Mouse (Mus musculus) hindbrain, embryonic 12.5 days (tissue): ENCODE results near the gene Rbfox1. TPM values are rescaled to one million over a fixed set of nuclear protein-coding genes. Genes with fewer than 3 reads are reported as not detected.

Source experiments
- ATAC-seq: fragments of 200-750 bp; cut with Nextera tagmentation; 2 replicates; pipeline ENCODE4 v1.8.0; 2017; ENCODE audit warnings: moderate TSS enrichment; ENCODE audit not compliant: low FRiP score
- H3K27ac ChIP-seq: fragments of 300-500 bp; sonication (generic); 2 replicates; pipeline ENCODE4 v1.5.1; 2016; ENCODE audit warnings: mild to moderate bottlenecking
- H3K27me3 ChIP-seq: fragments of 300-500 bp; sonication (generic); 2 replicates; pipeline ENCODE4 v1.6.1; 2016; ENCODE audit warnings: mild to moderate bottlenecking
- H3K36me3 ChIP-seq: fragments of 300-500 bp; sonication (generic); 2 replicates; pipeline ENCODE4 v1.6.1; 2016; ENCODE audit warnings: mild to moderate bottlenecking
- H3K4me1 ChIP-seq: fragments of 300-500 bp; sonication (generic); 2 replicates; pipeline ENCODE4 v1.6.1; 2016
- H3K4me2 ChIP-seq: fragments of 300-500 bp; sonication (generic); replicated peaks from 2 replicates; pipeline ENCODE4 v1.6.1; 2016; ENCODE audit warnings: mild to moderate bottlenecking
- H3K4me3 ChIP-seq: fragments of 300-500 bp; sonication (generic); 2 replicates; pipeline ENCODE4 v1.5.1; 2016; ENCODE audit warnings: mild to moderate bottlenecking
- H3K9ac ChIP-seq: fragments of 300-500 bp; sonication (generic); 2 replicates; pipeline ENCODE4 v1.6.1; 2016; ENCODE audit warnings: mild to moderate bottlenecking, moderate library complexity
- H3K9me3 ChIP-seq: fragments of 300-500 bp; sonication (generic); replicated peaks from 2 replicates; pipeline ENCODE4 v1.6.1; 2016; ENCODE audit warnings: mild to moderate bottlenecking
- whole genome bisulfite sequencing: fragments of 180-500 bp; shearing (Covaris S2); methylation state at CpG from one replicate; pipeline ENCODE4 v1.1.7; 2016; 5-methylcytosine and 5-hydroxymethylcytosine counted together
- polyA plus RNA-seq: library from polyadenylated mRNA; unstranded; fragments of >200 nt; fragmentation: Nextera tagmentation; extraction: Ambion mirVana; gene quantifications from 2 replicates; pipeline ENCODE4 v1.2.1, GENCODE M21; 2016

Gene Rbfox1
- polyA plus RNA-seq, 1 experiment from 2014 or later = 50.1 TPM

- Histone ChIP-seq H3K36me3 (no peaks in the 10 kb centered on the region), H3K9ac (no peak overlapping the region), H3K9me3 (no peaks in the 10 kb centered on the region), H3K27me3 (no peaks in the 10 kb centered on the region), H3K4me2 (no peak overlapping the region), H3K27ac (no peak overlapping the region), H3K4me1 (0 out of 2 replicates have a peak, but pooled peaks cover 6% of the 10 kb centered on the region), H3K4me3 (no peak overlapping the region)
- 93% methylated on average over 4 of the region's 4 CpGs for WGBS
- no peak for ATAC-seq
Observed at GRCm38 (mm10) chr16:6283496-6283895, 398.3 kb downstream of the Rbfox1 start.

GRCm38 (mm10) chr16:6284317-6284716 lies 399.2 kb downstream of the Rbfox1 start:
- H3K36me3 ChIP-seq = no peaks in the 10 kb centered on the region
- no peak overlapping the region for H3K27ac ChIP-seq
- WGBS = 58% methylated on average over 4 of the region's 4 CpGs
- H3K4me2 ChIP-seq = no peak overlapping the region
- no peak overlapping the region for H3K4me3 ChIP-seq
- H3K9me3 ChIP-seq = no peaks in the 10 kb centered on the region
- ATAC-seq = no peak
- 0 out of 2 replicates have a peak, but pooled peaks cover 6% of the 10 kb centered on the region for H3K4me1 ChIP-seq
- H3K27me3 ChIP-seq = no peaks in the 10 kb centered on the region
- H3K9ac ChIP-seq = no peak overlapping the region

- H3K9me3 ChIP-seq = no peaks in the 10 kb centered on the region
- no peak overlapping the region for H3K4me2 ChIP-seq
- H3K27ac ChIP-seq = no peak overlapping the region
- no peak overlapping the region for H3K4me3 ChIP-seq
- ATAC-seq = no peak
- 0 out of 2 replicates have a peak, but pooled peaks cover 6% of the 10 kb centered on the region for H3K4me1 ChIP-seq
- H3K27me3 ChIP-seq = no peaks in the 10 kb centered on the region
- H3K9ac ChIP-seq = no peak overlapping the region
- H3K36me3 ChIP-seq = no peaks in the 10 kb centered on the region
- 77% methylated on average over 2 of the region's 2 CpGs for WGBS
Observed at GRCm38 (mm10) chr16:6287699-6288098, 402.5 kb downstream of the Rbfox1 start.

GRCm38 (mm10) chr16:6300112-6300511 lies 415.0 kb downstream of the Rbfox1 start:
- H3K27ac ChIP-seq = no peak overlapping the region
- WGBS = 79% methylated on average over 5 of the region's 5 CpGs
- H3K4me3 ChIP-seq = no peak overlapping the region
- H3K4me2 ChIP-seq = no peak overlapping the region
- no peak overlapping the region for H3K9ac ChIP-seq
- H3K4me1 ChIP-seq = no peaks in the 10 kb centered on the region
- H3K27me3 ChIP-seq = no peaks in the 10 kb centered on the region
- ATAC-seq = no peak
- H3K9me3 ChIP-seq = no peaks in the 10 kb centered on the region
- no peaks in the 10 kb centered on the region for H3K36me3 ChIP-seq

GRCm38 (mm10) chr16:6303082-6303481 lies 417.9 kb downstream of the Rbfox1 start:
- 68% methylated on average over 1 of the region's 1 CpGs for WGBS
- Histone ChIP-seq H3K36me3 (no peaks in the 10 kb centered on the region), H3K4me2 (no peak overlapping the region), H3K4me3 (no peak overlapping the region), H3K4me1 (no peaks in the 10 kb centered on the region), H3K27ac (no peak overlapping the region), H3K9me3 (no peaks in the 10 kb centered on the region), H3K27me3 (no peaks in the 10 kb centered on the region), H3K9ac (no peak overlapping the region)
- ATAC-seq = no peak

- Histone ChIP-seq H3K4me2 (no peak overlapping the region), H3K9ac (no peak overlapping the region)
- ATAC-seq = no peak
Observed at GRCm38 (mm10) chr16:6309940-6310339, 424.8 kb downstream of the Rbfox1 start.

GRCm38 (mm10) chr16:6310744-6311678 lies 425.9 kb downstream of the Rbfox1 start:
- no peak for ATAC-seq
- H3K4me3 ChIP-seq = no peak overlapping the region
- no peak overlapping the region for H3K4me2 ChIP-seq
- no peaks in the 10 kb centered on the region for H3K9me3 ChIP-seq
- WGBS = 87% methylated on average over 18 of the region's 18 CpGs
- H3K27ac ChIP-seq = no peak overlapping the region
- H3K9ac ChIP-seq = no peak overlapping the region
- no peaks in the 10 kb centered on the region for H3K4me1 ChIP-seq
- no peaks in the 10 kb centered on the region for H3K36me3 ChIP-seq
- H3K27me3 ChIP-seq = no peaks in the 10 kb centered on the region

More at GRCm38 (mm10) chr16:6309940-6310339, 424.8 kb downstream of the Rbfox1 start:
- no peaks in the 10 kb centered on the region for H3K9me3 ChIP-seq
- H3K27me3 ChIP-seq = no peaks in the 10 kb centered on the region
- H3K36me3 ChIP-seq = no peaks in the 10 kb centered on the region
- no peak overlapping the region for H3K27ac ChIP-seq
- no peaks in the 10 kb centered on the region for H3K4me1 ChIP-seq
- H3K4me3 ChIP-seq = no peak overlapping the region

GRCm38 (mm10) chr16:6313689-6314088 lies 428.5 kb downstream of the Rbfox1 start:
- H3K27ac ChIP-seq = no peak overlapping the region
- no peak for ATAC-seq
- no peak overlapping the region for H3K4me2 ChIP-seq
- no peak overlapping the region for H3K9ac ChIP-seq
- no peaks in the 10 kb centered on the region for H3K4me1 ChIP-seq
- 71% methylated on average over 6 of the region's 6 CpGs for WGBS
- H3K4me3 ChIP-seq = no peak overlapping the region
- no peaks in the 10 kb centered on the region for H3K9me3 ChIP-seq
- no peaks in the 10 kb centered on the region for H3K36me3 ChIP-seq
- H3K27me3 ChIP-seq = no peaks in the 10 kb centered on the region

- H3K4me2 ChIP-seq = no peak overlapping the region
- no peak overlapping the region for H3K9ac ChIP-seq
- 37% methylated on average over 1 of the region's 1 CpGs for WGBS
- ATAC-seq = no peak
- no peak overlapping the region for H3K4me3 ChIP-seq
- no peak overlapping the region for H3K27ac ChIP-seq
- H3K4me1 ChIP-seq = no peaks in the 10 kb centered on the region
- H3K36me3 ChIP-seq = no peaks in the 10 kb centered on the region
- H3K27me3 ChIP-seq = no peaks in the 10 kb centered on the region
- H3K9me3 ChIP-seq = no peaks in the 10 kb centered on the region
Observed at GRCm38 (mm10) chr16:6324832-6325231, 439.7 kb downstream of the Rbfox1 start.

- H3K4me3 ChIP-seq = no peak overlapping the region
- H3K4me1 ChIP-seq = no peaks in the 10 kb centered on the region
- 64% methylated on average over 10 of the region's 10 CpGs for WGBS
- no peak for ATAC-seq
- H3K4me2 ChIP-seq = no peak overlapping the region
- no peaks in the 10 kb centered on the region for H3K36me3 ChIP-seq
- no peak overlapping the region for H3K9ac ChIP-seq
- H3K27ac ChIP-seq = no peak overlapping the region
- no peaks in the 10 kb centered on the region for H3K27me3 ChIP-seq
- H3K9me3 ChIP-seq = no peaks in the 10 kb centered on the region
Observed at GRCm38 (mm10) chr16:6331400-6331939, 446.3 kb downstream of the Rbfox1 start.

GRCm38 (mm10) chr16:6333273-6333672 lies 448.1 kb downstream of the Rbfox1 start:
- no peak overlapping the region for H3K4me2 ChIP-seq
- H3K9me3 ChIP-seq = no peaks in the 10 kb centered on the region
- no peaks in the 10 kb centered on the region for H3K27me3 ChIP-seq
- H3K4me1 ChIP-seq = no peaks in the 10 kb centered on the region
- WGBS = 76% methylated on average over 2 of the region's 2 CpGs
- no peak overlapping the region for H3K9ac ChIP-seq
- H3K36me3 ChIP-seq = no peaks in the 10 kb centered on the region
- no peak overlapping the region for H3K4me3 ChIP-seq
- H3K27ac ChIP-seq = no peak overlapping the region
- no peak for ATAC-seq

- Histone ChIP-seq H3K9ac (peak overlapping the region; percentile 54; the same call in 1 of the 2 replicates), H3K27ac (peak overlapping the region; percentile 75), H3K27me3 (peaks cover 15% of the 10 kb centered on the region), H3K4me3 (peak overlapping the region; percentile 41; the same call in 1 of the 2 replicates), H3K4me2 (peak overlapping the region; percentile 74), H3K36me3 (no peaks in the 10 kb centered on the region), H3K9me3 (no peaks in the 10 kb centered on the region), H3K4me1 (peaks cover 15% of the 10 kb centered on the region)
- ATAC-seq = peak; percentile 62
- WGBS = 28% methylated on average over 9 of the region's 9 CpGs
Observed at GRCm38 (mm10) chr16:6348103-6348502, 462.9 kb downstream of the Rbfox1 start.
